Mouse (Mus musculus) hindbrain, embryonic 13.5 days (tissue): Measurements from ENCODE around the gene Rtbdn. TPM values are rescaled to one million over a fixed set of nuclear protein-coding genes. Genes with fewer than 3 reads are reported as not detected.

Experiments used
- ATAC-seq: fragments of 200-750 bp; cut with Nextera tagmentation; 2 replicates; pipeline ENCODE4 v1.8.0; 2017; ENCODE audit warnings: moderate TSS enrichment; ENCODE audit not compliant: low FRiP score
- H3K27ac ChIP-seq: fragments of 300-500 bp; sonication (generic); 2 replicates; pipeline ENCODE4 v1.5.1; 2015; ENCODE audit warnings: inconsistent platforms, mild to moderate bottlenecking, moderate library complexity
- H3K27me3 ChIP-seq: fragments of 300-500 bp; sonication (generic); 2 replicates; pipeline ENCODE4 v1.6.1; 2015; ENCODE audit warnings: mild to moderate bottlenecking, inconsistent platforms
- H3K36me3 ChIP-seq: fragments of 300-500 bp; sonication (generic); 2 replicates; pipeline ENCODE4 v1.6.1; 2015; ENCODE audit warnings: mild to moderate bottlenecking, inconsistent platforms
- H3K4me1 ChIP-seq: fragments of 300-500 bp; sonication (generic); replicated peaks from 2 replicates; pipeline ENCODE4 v1.6.1; 2015; ENCODE audit warnings: inconsistent platforms
- H3K4me2 ChIP-seq: fragments of 300-500 bp; sonication (generic); 2 replicates; pipeline ENCODE4 v1.6.1; 2015; ENCODE audit warnings: inconsistent platforms, mild to moderate bottlenecking, moderate library complexity
- H3K4me3 ChIP-seq: fragments of 300-500 bp; sonication (generic); 2 replicates; pipeline ENCODE4 v1.5.1; 2015; ENCODE audit warnings: mild to moderate bottlenecking, inconsistent platforms
- H3K9ac ChIP-seq: fragments of 300-500 bp; sonication (generic); 2 replicates; pipeline ENCODE4 v1.6.1; 2015; ENCODE audit warnings: mild to moderate bottlenecking, inconsistent platforms
- H3K9me3 ChIP-seq: fragments of 300-500 bp; sonication (generic); 2 replicates; pipeline ENCODE4 v1.6.1; 2016; ENCODE audit warnings: inconsistent platforms
- WGBS: fragments of 180-500 bp; shearing (Covaris S2); methylation state at CpG from one replicate; pipeline ENCODE4 v1.1.7; 2015; 5-methylcytosine and 5-hydroxymethylcytosine counted together
- polyA plus RNA-seq: library from polyadenylated mRNA; unstranded; fragments of >200 nt; fragmentation: Nextera tagmentation; extraction: Ambion mirVana; gene quantifications from 2 replicates; pipeline ENCODE4 v1.2.1, GENCODE M21; 2015

The Rtbdn gene
- polyA plus RNA-seq, 1 experiment from 2014 or later, result 2.4 TPM

DNA sequence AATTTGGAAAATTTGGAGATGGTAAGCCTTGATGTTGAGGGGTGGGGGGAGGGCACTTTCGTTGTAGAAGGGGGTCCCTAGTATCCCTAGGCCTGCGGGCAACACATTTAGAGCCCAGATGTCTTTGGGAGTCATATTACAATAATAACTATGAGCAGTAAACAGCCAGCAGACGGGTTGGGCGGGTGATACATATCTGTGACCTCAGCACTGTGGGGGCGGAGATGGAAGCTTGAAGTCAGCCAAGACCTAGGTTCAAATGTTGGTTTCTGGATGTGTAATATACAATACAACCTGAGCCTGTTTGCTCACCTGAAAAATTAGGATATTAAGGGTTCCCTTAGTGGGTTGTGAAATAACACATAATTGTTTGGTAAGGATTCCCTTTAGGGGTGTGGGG lies 36.8 kb upstream of the Rtbdn start:
- Histone ChIP-seq H3K9ac (no peak overlapping the region), H3K4me1 (peaks cover 25% of the 10 kb centered on the region), H3K27ac (no peak overlapping the region), H3K9me3 (no peaks in the 10 kb centered on the region), H3K36me3 (peaks cover 52% of the 10 kb centered on the region), H3K4me3 (no peak overlapping the region), H3K27me3 (peaks cover 67% of the 10 kb centered on the region), H3K4me2 (no peak overlapping the region)
- no peak for ATAC-seq
- WGBS, result 86% methylated on average over 5 of the region's 5 CpGs

DNA sequence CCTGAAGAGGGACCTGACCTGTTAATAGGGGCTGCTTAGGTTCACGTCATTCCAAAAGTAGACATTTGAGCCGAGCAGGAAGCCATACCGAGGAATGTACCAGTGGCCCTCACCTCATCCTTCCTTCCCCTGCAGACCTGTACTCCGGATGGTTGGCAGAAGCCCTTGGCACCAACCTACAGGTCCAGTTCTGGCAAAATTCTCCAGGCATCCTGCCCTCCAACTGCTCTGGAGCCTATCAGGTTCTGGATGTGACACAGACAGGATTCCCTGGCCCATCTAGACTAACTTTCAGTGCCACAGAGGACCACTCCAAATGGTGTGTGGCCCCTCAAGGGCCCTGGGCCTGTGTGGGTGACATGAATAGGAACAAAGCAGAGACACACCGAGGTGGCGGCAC lies 36.2 kb upstream of the Rtbdn start:
- Histone ChIP-seq H3K27me3 (peaks cover 69% of the 10 kb centered on the region), H3K36me3 (peaks cover 58% of the 10 kb centered on the region), H3K4me2 (no peak overlapping the region), H3K4me1 (peaks cover 25% of the 10 kb centered on the region), H3K9me3 (no peaks in the 10 kb centered on the region), H3K4me3 (no peak overlapping the region), H3K9ac (no peak overlapping the region), H3K27ac (no peak overlapping the region)
- ATAC-seq, result no peak
- 91% methylated on average over 6 of the region's 6 CpGs for WGBS

DNA sequence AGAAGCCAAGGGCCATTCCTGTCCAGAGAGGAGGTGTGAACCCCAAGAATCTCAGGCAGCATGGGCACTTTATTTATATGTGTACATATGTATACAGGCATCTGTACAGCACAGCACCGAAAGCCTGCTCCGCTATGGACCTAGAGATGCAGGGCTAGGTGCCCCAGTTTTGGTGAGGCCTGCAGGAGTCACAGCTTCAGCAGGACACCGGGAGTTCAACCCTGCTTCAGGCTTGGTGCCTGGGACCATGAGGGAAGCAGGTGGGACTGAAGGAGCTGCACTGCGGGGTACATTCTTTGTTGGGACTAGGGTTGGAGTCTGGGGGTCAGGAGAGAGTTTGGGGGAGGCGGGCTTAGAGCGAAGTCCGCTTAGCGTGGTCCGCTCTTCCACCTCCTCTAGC lies 34.9 kb upstream of the Rtbdn start:
- no peak overlapping the region for H3K9ac ChIP-seq
- 82% methylated on average over 9 of the region's 9 CpGs for WGBS
- H3K4me3 ChIP-seq, result no peak overlapping the region
- no peak overlapping the region for H3K4me2 ChIP-seq
- no peaks in the 10 kb centered on the region for H3K9me3 ChIP-seq
- no peak for ATAC-seq
- peaks cover 25% of the 10 kb centered on the region for H3K4me1 ChIP-seq
- peaks cover 82% of the 10 kb centered on the region for H3K27me3 ChIP-seq
- H3K27ac ChIP-seq, result no peak overlapping the region
- H3K36me3 ChIP-seq, result peaks cover 71% of the 10 kb centered on the region

DNA sequence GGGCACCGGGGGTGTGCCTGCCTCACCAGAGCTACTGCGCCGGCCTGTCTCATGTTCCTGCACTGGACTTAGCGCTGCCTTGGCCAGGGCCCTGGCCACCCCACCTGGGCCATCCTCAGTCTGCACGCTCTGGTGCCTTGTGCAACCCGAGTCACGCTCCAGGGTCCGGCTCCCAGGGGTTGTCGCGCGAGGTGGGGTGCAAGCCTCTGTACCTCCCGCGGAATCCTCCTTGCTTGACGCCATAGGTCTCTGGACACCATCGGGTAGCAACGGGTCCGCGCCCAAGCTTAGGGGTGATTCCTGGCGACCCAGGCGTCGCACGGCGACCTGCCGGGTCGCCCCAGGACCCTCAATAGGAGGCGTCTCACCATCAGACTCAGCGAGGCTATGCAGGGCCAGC lies 34.4 kb upstream of the Rtbdn start:
- WGBS, result 23% methylated on average over 27 of the region's 27 CpGs
- peak overlapping the region; percentile 48 for H3K4me2 ChIP-seq

DNA sequence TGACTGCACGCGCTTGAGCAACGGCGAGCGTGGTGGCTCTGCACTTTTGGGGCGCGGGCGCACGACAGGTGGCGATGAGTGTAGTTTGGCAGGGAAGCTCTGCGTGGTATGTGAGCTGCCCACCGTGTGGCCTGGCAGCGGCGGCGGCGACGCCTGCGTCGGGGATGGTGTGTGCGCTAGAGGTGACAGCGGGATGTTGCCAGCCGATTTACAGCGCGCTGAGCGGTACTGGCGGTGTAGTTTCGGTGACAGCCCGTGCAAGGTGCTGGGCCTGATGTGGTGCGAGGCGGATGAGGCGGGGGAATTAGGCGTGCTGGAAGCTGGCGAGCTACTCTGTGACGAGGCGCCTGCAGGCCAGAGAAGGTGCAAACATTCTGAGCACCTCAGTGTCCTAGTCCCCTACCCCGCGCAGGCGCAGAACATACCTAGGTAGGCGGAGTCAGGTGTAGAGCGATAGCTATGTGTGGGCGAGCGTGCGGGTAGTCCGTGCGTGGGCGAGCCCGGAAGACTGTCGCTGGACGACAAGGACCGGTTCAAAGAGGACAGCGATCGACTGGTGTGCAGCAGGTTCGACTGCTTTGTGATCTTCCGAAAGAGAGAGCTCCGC lies 33.8 kb upstream of the Rtbdn start:
- Histone ChIP-seq H3K9me3 (no peaks in the 10 kb centered on the region), H3K4me1 (peaks cover 25% of the 10 kb centered on the region), H3K9ac (0 out of 2 replicates have a peak overlapping the region, but pooled peaks have one; percentile 13), H3K36me3 (peaks cover 82% of the 10 kb centered on the region), H3K4me2 (peak overlapping the region; percentile 48), H3K4me3 (peak overlapping the region; percentile 29), H3K27ac (no peak overlapping the region), H3K27me3 (peaks cover 92% of the 10 kb centered on the region)
- ATAC-seq, result no peak
- 4% methylated on average over 55 of the region's 55 CpGs for WGBS

More for the DNA sequence above, 34.4 kb upstream of the Rtbdn start:
- no peak for ATAC-seq
- H3K27me3 ChIP-seq, result peaks cover 86% of the 10 kb centered on the region
- no peak overlapping the region for H3K9ac ChIP-seq
- H3K4me3 ChIP-seq, result peak overlapping the region; percentile 29; the same call in 1 of the 2 replicates
- peaks cover 25% of the 10 kb centered on the region for H3K4me1 ChIP-seq
- H3K9me3 ChIP-seq, result no peaks in the 10 kb centered on the region
- no peak overlapping the region for H3K27ac ChIP-seq
- peaks cover 76% of the 10 kb centered on the region for H3K36me3 ChIP-seq

DNA sequence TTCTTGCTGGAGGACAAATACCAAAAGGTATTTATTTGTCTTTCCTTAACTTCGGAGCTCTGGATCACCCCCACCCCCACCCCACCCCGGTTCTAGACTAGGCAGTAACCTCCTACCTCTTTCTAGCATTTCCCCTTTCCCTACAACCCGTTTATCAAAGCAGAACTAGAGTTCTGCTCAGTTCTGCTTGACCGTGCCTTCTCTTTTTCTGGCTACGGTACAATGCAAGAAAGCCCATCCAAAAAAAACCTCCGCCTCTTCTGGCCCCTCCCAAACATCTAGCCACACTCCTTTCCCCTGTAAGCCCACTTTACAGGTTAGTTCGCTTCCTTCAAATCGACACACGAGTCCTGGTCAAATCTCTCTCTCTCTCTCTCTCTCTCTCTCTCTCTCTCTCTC lies 33.3 kb upstream of the Rtbdn start:
- H3K4me1 ChIP-seq, result peaks cover 20% of the 10 kb centered on the region
- WGBS, result 17% methylated on average over 9 of the region's 9 CpGs
- no peak for ATAC-seq
- no peak overlapping the region for H3K27ac ChIP-seq
- H3K27me3 ChIP-seq, result peaks cover 97% of the 10 kb centered on the region
- H3K9ac ChIP-seq, result no peak overlapping the region
- peaks cover 87% of the 10 kb centered on the region for H3K36me3 ChIP-seq
- H3K4me3 ChIP-seq, result peak overlapping the region; percentile 29
- peak overlapping the region; percentile 48 for H3K4me2 ChIP-seq
- H3K9me3 ChIP-seq, result no peaks in the 10 kb centered on the region

DNA sequence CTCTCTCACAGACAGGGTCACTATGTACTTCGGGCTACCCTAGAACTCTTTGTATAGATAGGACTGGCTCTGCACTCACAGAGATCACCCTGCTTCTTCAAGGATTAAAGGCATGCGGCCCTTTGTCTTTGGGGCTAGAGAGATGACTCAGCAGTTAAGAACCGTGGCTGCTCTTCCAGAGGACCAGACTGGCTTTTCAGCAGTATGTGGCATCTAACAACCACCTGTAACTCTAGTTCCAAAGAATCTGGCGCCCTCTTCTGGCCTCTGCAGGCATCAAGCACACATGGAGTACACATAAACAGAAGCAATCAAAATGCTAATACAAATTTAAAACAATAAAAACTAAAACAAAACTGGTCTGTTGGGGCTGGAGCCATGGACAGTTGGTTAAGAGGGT lies 32.8 kb upstream of the Rtbdn start:
- peaks cover 92% of the 10 kb centered on the region for H3K36me3 ChIP-seq
- peaks cover 15% of the 10 kb centered on the region for H3K4me1 ChIP-seq
- H3K9ac ChIP-seq, result no peak overlapping the region
- ATAC-seq, result no peak
- no peaks in the 10 kb centered on the region for H3K9me3 ChIP-seq
- WGBS, result 36% methylated on average over 4 of the region's 4 CpGs
- peaks cover 99% of the 10 kb centered on the region for H3K27me3 ChIP-seq
- no peak overlapping the region for H3K4me2 ChIP-seq
- no peak overlapping the region for H3K4me3 ChIP-seq
- H3K27ac ChIP-seq, result no peak overlapping the region

DNA sequence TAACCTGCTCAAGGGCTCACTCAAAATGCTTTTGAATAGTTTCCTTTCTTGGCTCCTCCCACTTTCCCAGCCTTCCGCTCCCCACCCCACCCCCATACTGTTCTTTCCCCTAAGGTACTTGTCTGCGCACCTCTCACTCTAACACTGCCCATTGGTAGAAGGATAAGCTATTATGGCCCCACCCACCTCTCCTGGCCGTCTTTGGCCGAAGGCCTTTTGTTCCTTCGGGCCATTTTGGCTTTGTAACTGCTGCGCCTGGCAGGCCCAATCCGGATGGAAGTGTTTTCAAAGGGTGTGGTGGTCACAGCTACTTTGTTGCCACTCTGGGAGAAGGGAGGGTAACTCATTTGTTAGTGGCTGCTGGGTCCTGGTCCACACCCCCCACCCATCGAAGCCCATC lies 31.5 kb upstream of the Rtbdn start:
- H3K4me3 ChIP-seq, result no peak overlapping the region
- peaks cover 95% of the 10 kb centered on the region for H3K36me3 ChIP-seq
- H3K27ac ChIP-seq, result no peak overlapping the region
- peaks cover 99% of the 10 kb centered on the region for H3K27me3 ChIP-seq
- WGBS, result 88% methylated on average over 8 of the region's 8 CpGs
- ATAC-seq, result no peak
- no peaks in the 10 kb centered on the region for H3K9me3 ChIP-seq
- peaks cover 12% of the 10 kb centered on the region; the same call in 1 of the 2 replicates for H3K4me1 ChIP-seq
- H3K4me2 ChIP-seq, result no peak overlapping the region
- no peak overlapping the region for H3K9ac ChIP-seq

DNA sequence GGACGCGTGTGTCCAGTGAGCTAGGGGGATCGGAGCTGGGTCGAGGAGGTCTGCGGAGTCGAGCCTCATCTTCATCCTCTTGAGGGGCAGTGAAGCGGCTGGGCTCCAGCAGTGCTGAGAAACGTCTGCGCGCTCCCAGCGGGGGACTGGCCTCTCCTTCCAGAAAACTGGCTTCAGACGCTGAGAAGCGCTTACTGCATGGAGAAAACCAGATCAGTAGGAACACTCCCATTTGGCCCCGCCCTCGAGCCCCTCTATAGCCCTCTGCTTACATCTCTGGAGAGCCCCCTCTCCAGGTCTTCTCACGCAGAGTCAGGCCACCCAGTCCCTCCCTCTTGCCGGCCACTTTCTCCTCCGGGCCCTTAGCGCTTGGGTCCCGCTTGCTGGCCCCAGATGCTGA lies 29.0 kb upstream of the Rtbdn start:
- Histone ChIP-seq H3K4me1 (peaks cover 5% of the 10 kb centered on the region; the same call in 1 of the 2 replicates), H3K27me3 (peaks cover 87% of the 10 kb centered on the region)
- WGBS, result 22% methylated on average over 20 of the region's 20 CpGs

DNA sequence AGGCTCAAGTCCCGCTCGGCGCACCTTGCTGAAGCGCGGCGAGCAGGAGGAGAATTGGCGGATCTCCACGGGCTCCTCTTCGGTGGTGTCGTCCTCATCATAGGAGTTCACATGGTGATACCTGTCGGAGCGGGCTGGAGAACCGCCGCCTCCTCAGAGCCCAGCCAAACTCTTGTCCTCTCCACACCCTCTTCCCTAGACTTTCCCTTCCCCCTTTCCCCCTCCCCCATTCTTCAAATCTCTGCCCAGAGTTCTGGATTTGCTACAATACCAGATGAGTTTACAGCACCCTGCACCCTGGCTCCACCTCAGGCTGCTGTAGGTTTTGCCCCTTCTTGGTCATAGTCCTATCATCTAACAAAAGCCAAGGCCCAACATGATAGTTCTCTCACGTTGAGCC lies 28.1 kb upstream of the Rtbdn start:
- Histone ChIP-seq H3K4me1 (no peaks in the 10 kb centered on the region), H3K36me3 (peaks cover 95% of the 10 kb centered on the region), H3K4me2 (no peak overlapping the region), H3K27me3 (peaks cover 78% of the 10 kb centered on the region), H3K4me3 (no peak overlapping the region), H3K9me3 (no peaks in the 10 kb centered on the region), H3K27ac (no peak overlapping the region), H3K9ac (no peak overlapping the region)
- 92% methylated on average over 15 of the region's 15 CpGs for WGBS
- no peak for ATAC-seq

More for the DNA sequence above, 29.0 kb upstream of the Rtbdn start:
- H3K4me3 ChIP-seq, result no peak overlapping the region
- H3K4me2 ChIP-seq, result no peak overlapping the region
- no peak overlapping the region for H3K9ac ChIP-seq
- no peak for ATAC-seq
- peaks cover 96% of the 10 kb centered on the region for H3K36me3 ChIP-seq
- H3K27ac ChIP-seq, result no peak overlapping the region
- H3K9me3 ChIP-seq, result no peaks in the 10 kb centered on the region

DNA sequence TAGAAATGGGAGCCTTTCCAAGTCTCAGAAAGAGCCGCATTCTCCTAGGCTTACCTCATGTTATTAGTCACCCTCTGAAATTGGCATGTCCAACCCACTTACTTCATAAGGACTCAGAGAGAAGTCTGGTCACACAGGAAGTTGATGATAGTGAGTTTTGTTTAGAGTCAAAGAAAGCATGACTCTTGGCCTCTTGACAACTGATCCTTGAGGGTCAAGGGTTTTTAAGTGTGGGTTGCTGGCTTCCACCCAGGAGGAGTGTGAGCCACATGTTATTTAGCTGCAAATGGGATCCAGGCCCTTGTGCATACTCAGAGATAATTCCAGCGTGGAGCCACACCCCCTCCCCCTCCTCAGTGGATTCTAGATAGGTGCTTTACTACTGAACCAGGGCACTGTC lies 25.2 kb upstream of the Rtbdn start:
- WGBS, result 84% methylated on average over 2 of the region's 2 CpGs
- Histone ChIP-seq H3K4me2 (no peak overlapping the region), H3K27ac (no peak overlapping the region), H3K36me3 (peaks cover 92% of the 10 kb centered on the region), H3K27me3 (peaks cover 49% of the 10 kb centered on the region), H3K4me3 (no peak overlapping the region), H3K4me1 (no peaks in the 10 kb centered on the region), H3K9me3 (no peaks in the 10 kb centered on the region), H3K9ac (no peak overlapping the region)
- ATAC-seq, result no peak

DNA sequence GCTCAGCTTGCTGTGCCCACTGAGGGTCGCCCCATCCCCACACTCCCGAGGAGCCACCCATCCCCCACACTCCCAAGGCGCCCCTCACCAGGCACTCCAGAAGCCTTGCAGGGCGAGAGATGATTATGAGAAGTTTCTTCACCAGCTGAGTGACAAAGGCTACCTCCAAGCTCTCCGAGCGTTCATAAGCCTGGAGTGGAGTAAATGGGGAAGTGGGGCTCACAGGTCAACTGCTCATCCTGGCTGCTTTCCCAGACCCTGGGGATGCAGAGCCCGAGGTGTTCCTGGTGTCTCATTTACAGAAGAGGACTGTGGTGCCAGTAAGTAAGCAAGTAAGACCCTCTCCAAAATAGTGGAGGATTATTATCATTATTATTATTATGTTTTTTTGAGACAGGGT lies 21.2 kb upstream of the Rtbdn start:
- ATAC-seq, result no peak
- H3K27me3 ChIP-seq, result peaks cover 26% of the 10 kb centered on the region
- WGBS, result 81% methylated on average over 7 of the region's 7 CpGs
- no peak overlapping the region for H3K27ac ChIP-seq
- H3K4me1 ChIP-seq, result peaks cover 6% of the 10 kb centered on the region
- no peak overlapping the region for H3K4me2 ChIP-seq
- no peak overlapping the region for H3K4me3 ChIP-seq
- H3K9me3 ChIP-seq, result no peaks in the 10 kb centered on the region
- peaks cover 82% of the 10 kb centered on the region for H3K36me3 ChIP-seq
- H3K9ac ChIP-seq, result no peak overlapping the region

DNA sequence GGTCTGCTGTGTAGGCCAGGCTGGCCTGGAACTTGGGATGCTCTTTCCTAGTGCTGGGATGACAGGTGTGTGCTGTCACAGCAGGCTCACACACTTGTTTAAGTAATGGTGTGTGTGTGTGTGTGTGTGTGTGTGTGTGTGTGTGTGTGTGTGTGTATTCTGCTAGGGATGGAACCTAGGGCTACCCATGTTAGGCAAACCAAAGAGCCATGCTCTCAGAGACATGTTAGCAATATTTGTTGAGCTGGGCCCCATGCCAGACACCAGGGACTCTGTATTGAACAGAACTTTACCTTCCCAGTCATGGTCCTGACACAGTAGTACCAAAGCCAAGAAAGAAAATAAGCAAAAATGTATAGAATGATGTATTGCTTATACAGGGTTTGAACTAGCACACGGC lies 19.3 kb upstream of the Rtbdn start:
- Histone ChIP-seq H3K9me3 (no peaks in the 10 kb centered on the region), H3K4me3 (no peak overlapping the region), H3K27ac (no peak overlapping the region), H3K36me3 (peaks cover 79% of the 10 kb centered on the region), H3K4me2 (no peak overlapping the region), H3K9ac (no peak overlapping the region), H3K4me1 (peaks cover 6% of the 10 kb centered on the region), H3K27me3 (peaks cover 33% of the 10 kb centered on the region)
- ATAC-seq, result no peak
- 82% methylated on average over 1 of the region's 1 CpGs for WGBS
